Mouse (Mus musculus): Measurements from ENCODE around the gene Tmem179b. TPM values are rescaled to one million over a fixed set of nuclear protein-coding genes. Genes with fewer than 3 reads are reported as not detected.

Tmem179b gene
- polyA plus RNA-seq, 1 experiment from 2014 or later = 69.7 TPM

- H3K9me3 ChIP-seq (ENCODE audit: control insufficient read depth, low read length) = no peaks in the 10 kb centered on the region
- H3K9ac ChIP-seq (ENCODE audit: low read length) = peak overlapping the region; percentile 86
- H3K4me1 ChIP-seq (ENCODE audit: control insufficient read depth in 2 of 2, insufficient read depth in 2 of 2, low read length in 2 of 2) = peaks cover 7 to 34% of the 10 kb centered on the region in 2 experiments
- H3K27ac ChIP-seq (replicated peaks in 1 of 2; ENCODE audit: control insufficient read depth in 1 of 2, insufficient read depth in 1 of 2, low read depth in 2 of 2, low read length in 2 of 2) = peak overlapping the region; percentile 95 to 98
- no peak for ATAC-seq (ENCODE audit: insufficient number of reproducible peaks, insufficient read depth, low FRiP score, low read depth)
- H3K27me3 ChIP-seq (ENCODE audit: control insufficient read depth, insufficient read depth, low read length) = no peaks in the 10 kb centered on the region
- peak overlapping the region; percentile 55 to 96 for H3K4me3 ChIP-seq (ENCODE audit: control insufficient read depth in 1 of 2, insufficient read depth in 1 of 2, low read depth in 1 of 2, low read length in 2 of 2)
- H3K36me3 ChIP-seq (ENCODE audit: control insufficient read depth, insufficient read depth, low read length) = peaks cover 46% of the 10 kb centered on the region
- WGBS = 20% methylated on average over 14 of the region's 14 CpGs
- peak overlapping the region; percentile 98 for H3K4me2 ChIP-seq (ENCODE audit: low read length)
Observed at GRCm38 (mm10) chr19:8818301-8818798, 44.1 kb upstream of the Tmem179b start.

- H3K4me1 ChIP-seq (ENCODE audit: control insufficient read depth in 2 of 2, insufficient read depth in 2 of 2, low read length in 2 of 2) = peaks cover 5 to 25% of the 10 kb centered on the region in 2 experiments
- no peak overlapping the region; a peak in 1 of 4 replicates for H3K4me3 ChIP-seq (ENCODE audit: control insufficient read depth in 1 of 2, insufficient read depth in 1 of 2, low read depth in 1 of 2, low read length in 2 of 2)
- 77% methylated on average over 3 of the region's 3 CpGs for WGBS
- H3K9me3 ChIP-seq (ENCODE audit: control insufficient read depth, low read length) = no peaks in the 10 kb centered on the region
- no peak overlapping the region for H3K27ac ChIP-seq (replicated peaks in 1 of 2; ENCODE audit: control insufficient read depth in 1 of 2, insufficient read depth in 1 of 2, low read depth in 2 of 2, low read length in 2 of 2)
- H3K27me3 ChIP-seq (ENCODE audit: control insufficient read depth, insufficient read depth, low read length) = no peaks in the 10 kb centered on the region
- H3K4me2 ChIP-seq (ENCODE audit: low read length) = no peak overlapping the region
- ATAC-seq (ENCODE audit: insufficient number of reproducible peaks, insufficient read depth, low FRiP score, low read depth) = no peak
- peaks cover 48% of the 10 kb centered on the region for H3K36me3 ChIP-seq (ENCODE audit: control insufficient read depth, insufficient read depth, low read length)
- H3K9ac ChIP-seq (ENCODE audit: low read length) = peak overlapping the region; percentile 1; the same call in 1 of the 2 replicates
Observed at GRCm38 (mm10) chr19:8817001-8817400, 42.7 kb upstream of the Tmem179b start.

GRCm38 (mm10) chr19:8815812-8816211 lies 41.5 kb upstream of the Tmem179b start:
- Histone ChIP-seq H3K27ac (replicated peaks in 1 of 2; ENCODE audit: control insufficient read depth in 1 of 2, insufficient read depth in 1 of 2, low read depth in 2 of 2, low read length in 2 of 2) (no peak overlapping the region), H3K4me3 (ENCODE audit: control insufficient read depth in 1 of 2, insufficient read depth in 1 of 2, low read depth in 1 of 2, low read length in 2 of 2) (no peak overlapping the region), H3K9ac (ENCODE audit: low read length) (no peak overlapping the region), H3K9me3 (ENCODE audit: control insufficient read depth, low read length) (no peaks in the 10 kb centered on the region), H3K27me3 (ENCODE audit: control insufficient read depth, insufficient read depth, low read length) (no peaks in the 10 kb centered on the region), H3K4me2 (ENCODE audit: low read length) (no peak overlapping the region), H3K4me1 (ENCODE audit: control insufficient read depth in 2 of 2, insufficient read depth in 2 of 2, low read length in 2 of 2) (peaks cover 5 to 20% of the 10 kb centered on the region in 2 experiments), H3K36me3 (ENCODE audit: control insufficient read depth, insufficient read depth, low read length) (peaks cover 59% of the 10 kb centered on the region)
- 82% methylated on average over 11 of the region's 11 CpGs for WGBS
- ATAC-seq (ENCODE audit: insufficient number of reproducible peaks, insufficient read depth, low FRiP score, low read depth) = no peak

DNA sequence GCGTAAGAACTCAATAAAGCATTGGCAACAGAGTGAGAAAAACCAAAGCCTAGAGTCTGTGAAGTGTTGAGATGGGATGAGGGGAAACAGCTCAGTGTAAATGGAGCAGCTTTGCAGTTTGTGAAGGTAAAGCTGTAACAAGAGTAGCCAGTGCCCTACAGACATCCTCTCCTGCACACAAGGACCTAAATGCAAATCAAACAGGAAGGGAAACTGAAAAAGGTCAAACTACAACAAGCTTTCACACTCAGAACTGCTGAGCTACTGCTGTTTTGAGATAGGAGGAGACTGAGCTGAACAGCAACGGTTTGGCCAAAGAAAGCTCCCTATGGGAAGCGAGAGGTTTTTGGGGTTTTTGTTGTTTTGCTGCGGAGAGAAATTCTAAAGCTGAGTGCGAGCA lies 32.5 kb upstream of the Tmem179b start:
- Histone ChIP-seq H3K4me3 (ENCODE audit: control insufficient read depth in 1 of 2, insufficient read depth in 1 of 2, low read depth in 1 of 2, low read length in 2 of 2) (no peak overlapping the region), H3K4me1 (ENCODE audit: control insufficient read depth in 2 of 2, insufficient read depth in 2 of 2, low read length in 2 of 2) (peaks cover 5% of the 10 kb centered on the region in 2 experiments), H3K9me3 (ENCODE audit: control insufficient read depth, low read length) (no peaks in the 10 kb centered on the region), H3K4me2 (ENCODE audit: low read length) (no peak overlapping the region), H3K9ac (ENCODE audit: low read length) (no peak overlapping the region), H3K27ac (replicated peaks in 1 of 2; ENCODE audit: control insufficient read depth in 1 of 2, insufficient read depth in 1 of 2, low read depth in 2 of 2, low read length in 2 of 2) (no peak overlapping the region), H3K27me3 (ENCODE audit: control insufficient read depth, insufficient read depth, low read length) (no peaks in the 10 kb centered on the region), H3K36me3 (ENCODE audit: control insufficient read depth, insufficient read depth, low read length) (peaks cover 73% of the 10 kb centered on the region)
- WGBS = 94% methylated on average over 5 of the region's 5 CpGs
- ATAC-seq (ENCODE audit: insufficient number of reproducible peaks, insufficient read depth, low FRiP score, low read depth) = no peak

DNA sequence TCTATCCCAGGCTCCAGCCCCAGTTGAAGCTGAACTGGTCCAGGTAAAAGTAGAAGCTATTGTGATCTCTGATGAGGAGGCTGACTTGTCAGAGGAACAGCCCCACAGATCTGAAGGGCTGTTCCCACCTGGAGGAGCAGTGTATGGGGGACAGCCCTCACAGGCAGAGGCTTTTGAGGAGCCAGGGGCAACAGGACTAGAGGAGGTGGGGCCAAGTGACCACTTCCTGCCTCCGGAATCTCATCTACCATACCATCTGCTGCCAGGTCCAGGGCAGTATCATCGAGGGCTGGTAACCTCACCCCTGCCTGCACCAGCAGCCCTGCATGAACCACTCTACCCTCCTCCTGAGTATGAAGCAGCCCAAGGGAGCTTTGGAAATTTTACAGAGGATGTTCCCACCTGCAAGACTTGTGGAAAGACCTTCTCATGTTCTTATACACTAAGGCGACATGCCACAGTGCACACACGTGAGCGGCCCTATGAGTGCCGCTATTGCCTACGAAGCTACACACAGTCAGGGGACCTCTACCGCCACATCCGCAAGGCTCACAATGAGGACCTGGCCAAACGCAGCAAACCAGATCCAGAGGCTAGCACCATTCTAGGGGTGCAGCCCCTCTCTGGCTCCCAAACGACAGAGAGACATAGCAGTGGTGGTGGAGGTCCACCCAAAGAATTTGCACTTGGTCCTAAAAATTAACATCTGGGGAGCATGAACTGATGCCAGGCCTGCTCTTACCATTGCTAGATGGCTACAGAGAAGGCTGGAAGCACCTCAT lies 29.8 kb upstream of the Tmem179b start:
- no peak overlapping the region for H3K27ac ChIP-seq (replicated peaks in 1 of 2; ENCODE audit: control insufficient read depth in 1 of 2, insufficient read depth in 1 of 2, low read depth in 2 of 2, low read length in 2 of 2)
- H3K27me3 ChIP-seq (ENCODE audit: control insufficient read depth, insufficient read depth, low read length) = no peaks in the 10 kb centered on the region
- H3K4me1 ChIP-seq (ENCODE audit: control insufficient read depth in 2 of 2, insufficient read depth in 2 of 2, low read length in 2 of 2) = peaks cover 5 to 8% of the 10 kb centered on the region in 2 experiments
- no peak overlapping the region for H3K4me2 ChIP-seq (ENCODE audit: low read length)
- no peak overlapping the region for H3K9ac ChIP-seq (ENCODE audit: low read length)
- peaks cover 48% of the 10 kb centered on the region for H3K36me3 ChIP-seq (ENCODE audit: control insufficient read depth, insufficient read depth, low read length)
- ATAC-seq (ENCODE audit: insufficient number of reproducible peaks, insufficient read depth, low FRiP score, low read depth) = no peak
- no peaks in the 10 kb centered on the region for H3K9me3 ChIP-seq (ENCODE audit: control insufficient read depth, low read length)
- whole genome bisulfite sequencing = 86% methylated on average over 11 of the region's 11 CpGs
- H3K4me3 ChIP-seq (ENCODE audit: control insufficient read depth in 1 of 2, insufficient read depth in 1 of 2, low read depth in 1 of 2, low read length in 2 of 2) = no peak overlapping the region

DNA sequence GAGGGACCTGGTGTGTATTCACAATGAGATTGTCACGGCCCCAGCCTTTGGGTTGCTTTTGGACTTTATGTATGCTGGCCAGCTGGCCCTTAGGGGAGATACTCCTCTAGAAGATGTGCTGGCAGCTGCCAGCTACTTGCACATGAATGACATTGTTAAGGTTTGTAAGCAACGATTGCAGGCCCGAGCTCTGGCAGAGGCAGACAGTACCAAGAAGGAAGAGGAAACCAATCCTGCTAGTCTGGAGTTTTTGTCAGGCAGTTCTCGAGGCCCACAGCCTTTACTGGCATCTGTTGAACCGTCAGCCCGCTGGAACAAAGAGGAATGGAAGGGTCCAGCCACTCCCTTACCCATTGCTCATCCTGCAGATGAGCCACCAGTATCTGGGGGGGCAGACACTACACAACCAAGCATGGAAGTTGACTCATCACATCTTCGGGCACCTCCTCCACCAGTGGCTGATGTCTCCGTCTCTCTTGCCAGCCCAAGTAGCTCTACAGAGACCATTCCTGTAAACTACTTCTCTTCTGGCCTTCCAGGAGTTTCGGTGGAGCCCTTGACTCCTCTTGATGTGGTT lies 29.0 kb upstream of the Tmem179b start:
- no peak overlapping the region for H3K9ac ChIP-seq (ENCODE audit: low read length)
- peak overlapping the region; percentile 56 for H3K4me2 ChIP-seq (ENCODE audit: low read length)
- WGBS = 84% methylated on average over 9 of the region's 9 CpGs
- peaks cover 40% of the 10 kb centered on the region for H3K36me3 ChIP-seq (ENCODE audit: control insufficient read depth, insufficient read depth, low read length)
- H3K27me3 ChIP-seq (ENCODE audit: control insufficient read depth, insufficient read depth, low read length) = no peaks in the 10 kb centered on the region
- no peak overlapping the region for H3K27ac ChIP-seq (replicated peaks in 1 of 2; ENCODE audit: control insufficient read depth in 1 of 2, insufficient read depth in 1 of 2, low read depth in 2 of 2, low read length in 2 of 2)
- no peak for ATAC-seq (ENCODE audit: insufficient number of reproducible peaks, insufficient read depth, low FRiP score, low read depth)
- peaks cover 5 to 8% of the 10 kb centered on the region in 2 experiments for H3K4me1 ChIP-seq (ENCODE audit: control insufficient read depth in 2 of 2, insufficient read depth in 2 of 2, low read length in 2 of 2)
- peak overlapping the region in 1 of 2 experiments; percentile 46; a peak in 2 of 4 replicates for H3K4me3 ChIP-seq (ENCODE audit: control insufficient read depth in 1 of 2, insufficient read depth in 1 of 2, low read depth in 1 of 2, low read length in 2 of 2)
- H3K9me3 ChIP-seq (ENCODE audit: control insufficient read depth, low read length) = no peaks in the 10 kb centered on the region

DNA sequence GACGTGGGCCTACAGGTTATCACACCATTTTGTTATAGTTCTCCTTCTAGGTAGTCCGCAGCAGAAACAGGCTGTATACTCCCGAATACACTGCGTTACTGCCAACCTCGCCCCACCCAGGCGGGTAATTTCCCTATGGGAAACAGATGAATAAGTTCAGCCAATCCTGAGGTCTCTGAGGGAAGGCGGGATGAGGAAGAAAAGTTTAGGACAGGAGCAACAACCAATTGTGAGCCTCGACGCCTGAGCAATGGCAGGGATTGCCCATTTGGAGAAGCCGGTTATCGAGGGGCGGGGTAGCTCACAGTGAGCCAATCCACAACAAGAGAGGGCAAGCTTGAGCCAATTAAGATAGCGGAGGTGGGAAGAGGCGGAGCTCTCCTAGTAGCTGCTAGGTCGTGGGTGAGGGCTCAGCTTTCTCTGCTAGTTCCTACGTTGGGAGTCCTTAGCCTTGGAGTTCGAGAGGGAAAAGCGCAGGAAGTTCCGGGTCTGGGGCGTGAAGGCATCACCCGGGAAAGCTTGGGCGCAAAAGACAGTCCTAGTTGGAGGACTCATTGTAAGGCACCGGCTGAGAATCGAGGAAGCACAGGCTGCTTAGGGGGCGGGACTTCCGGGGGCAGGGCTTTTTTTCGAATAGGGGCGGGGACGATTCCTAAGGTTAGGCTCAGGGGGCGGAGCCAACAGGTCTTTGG lies 28.0 kb upstream of the Tmem179b start, which contains the start of gene Zbtb3:
Zbtb3 (plus strand) TSS at position 426 of the 692 bp plus-strand sequence.
- Histone ChIP-seq H3K36me3 (ENCODE audit: control insufficient read depth, insufficient read depth, low read length) (peaks cover 31% of the 10 kb centered on the region), H3K9ac (ENCODE audit: low read length) (peak within 1 kb of the TSS; percentile 68), H3K9me3 (ENCODE audit: control insufficient read depth, low read length) (no peaks in the 10 kb centered on the region), H3K4me3 (ENCODE audit: control insufficient read depth in 1 of 2, insufficient read depth in 1 of 2, low read depth in 1 of 2, low read length in 2 of 2) (peak within 1 kb of the TSS; percentile 46 to 97), H3K27me3 (ENCODE audit: control insufficient read depth, insufficient read depth, low read length) (no peaks in the 10 kb centered on the region), H3K4me2 (ENCODE audit: low read length) (peak within 1 kb of the TSS; percentile 90), H3K4me1 (ENCODE audit: control insufficient read depth in 2 of 2, insufficient read depth in 2 of 2, low read length in 2 of 2) (peaks cover 8 to 12% of the 10 kb centered on the region in 2 experiments), H3K27ac (replicated peaks in 1 of 2; ENCODE audit: control insufficient read depth in 1 of 2, insufficient read depth in 1 of 2, low read depth in 2 of 2, low read length in 2 of 2) (peak within 1 kb of the TSS; percentile 76 to 96)
- WGBS = under 1% methylated on average over 30 of the region's 30 CpGs
- ATAC-seq (ENCODE audit: insufficient number of reproducible peaks, insufficient read depth, low FRiP score, low read depth) = peak; percentile 97
